Mouse (Mus musculus) ES-E14 (cell line): ENCODE results near the gene Lhfpl5. TPM values are rescaled to one million over a fixed set of nuclear protein-coding genes. Genes with fewer than 3 reads are reported as not detected.
A peak's percentile ranks its signal among the peaks of the same experiment; 100 is the strongest.

ENCODE experiments used
- DNase-seq: peaks from one replicate; pipeline ENCODE4 v3.0.0-alpha.2; 2013; ENCODE audit warnings: low read depth, low spot score
- H3K27ac ChIP-seq: 2 replicates; pipeline ENCODE4 v1.5.1; 2012; ENCODE audit warnings: low read depth, mild to moderate bottlenecking, low read length, moderate library complexity, mixed read lengths; ENCODE audit not compliant: poor library complexity, insufficient read depth, severe bottlenecking
- H3K36me3 ChIP-seq: 2 replicates; pipeline ENCODE4 v1.6.1; 2012; ENCODE audit warnings: mild to moderate bottlenecking, low read length, moderate library complexity, mixed read lengths; ENCODE audit not compliant: control insufficient read depth, poor library complexity, insufficient read depth, severe bottlenecking
- H3K4me1 ChIP-seq, 2 experiments: fragments of 150-350 bp in 1 of 2; sonication (generic) in 1 of 2; 2 replicates each; pipeline ENCODE4 v1.6.1; 2012; ENCODE audit warnings: low read length in 2 of 2, mild to moderate bottlenecking in 1 of 2, mixed read lengths in 1 of 2; ENCODE audit not compliant: control insufficient read depth in 2 of 2, insufficient read depth in 2 of 2, poor library complexity in 1 of 2
- H3K4me3 ChIP-seq, 2 experiments: fragments of 150-350 bp in 1 of 2; sonication (generic) in 1 of 2; 2 replicates each; pipeline ENCODE4 v1.5.1; 2012; ENCODE audit warnings: low read length in 2 of 2, low read depth in 1 of 2, mild to moderate bottlenecking in 1 of 2, mixed read lengths in 1 of 2; ENCODE audit not compliant: insufficient read depth in 1 of 2, poor library complexity in 1 of 2, severe bottlenecking in 1 of 2
- H3K9ac ChIP-seq: 2 replicates; pipeline ENCODE4 v1.6.1; 2012; ENCODE audit warnings: low read depth, mild to moderate bottlenecking, low read length, mixed read lengths; ENCODE audit not compliant: poor library complexity, insufficient read depth, severe bottlenecking
- H3K9me3 ChIP-seq: fragments of 150-350 bp; sonication (generic); 2 replicates; pipeline ENCODE4 v1.6.1; 2012; ENCODE audit warnings: low read depth, mild to moderate bottlenecking, low read length; ENCODE audit not compliant: control insufficient read depth, insufficient read depth
- CHD2 ChIP-seq: IDR thresholded peaks from 2 replicates; pipeline ENCODE4 v1.6.1; 2014; ENCODE audit warnings: mild to moderate bottlenecking, low read depth, low read length, inconsistent platforms
- HCFC1 ChIP-seq: IDR thresholded peaks from 2 replicates; pipeline ENCODE4 v1.6.1; 2012; ENCODE audit warnings: low read length, inconsistent platforms, borderline replicate concordance; ENCODE audit not compliant: insufficient read depth
- MAFK ChIP-seq: IDR thresholded peaks from 2 replicates; pipeline ENCODE4 v1.6.1; 2014; ENCODE audit warnings: mild to moderate bottlenecking, low read depth, low read length, inconsistent platforms; ENCODE audit not compliant: insufficient read depth
- ZC3H11A ChIP-seq: IDR thresholded peaks from 2 replicates; pipeline ENCODE4 v1.6.1; 2012; ENCODE audit warnings: low read depth, mild to moderate bottlenecking, inconsistent platforms, low read length, borderline replicate concordance
- ZNF384 ChIP-seq: IDR thresholded peaks from 2 replicates; pipeline ENCODE4 v1.6.1; 2012; ENCODE audit warnings: low read depth, low read length, inconsistent platforms
- in situ Hi-C, 2 experiments: fragments of 600-800 bp; cut with MboI; formaldehyde crosslinking; loops; one replicate each; pipeline ENCODE4 v1.15.1; 2025; ENCODE audit warnings: low sequenced_read_pairs in 2 of 2, inconsistent platforms in 1 of 2; ENCODE audit not compliant: unreplicated experiment in 2 of 2
- total RNA-seq: library from RNA; depleted of rRNA; stranded (reverse); fragments of 300-350 nt; gene quantifications from 2 replicates; pipeline ENCODE4 v1.2.3, GENCODE M21; 2012

Gene Lhfpl5
- total RNA-seq, 1 experiment = 0.76 TPM

- in situ Hi-C loops = no loop called here
- Histone ChIP-seq H3K27ac (no peak overlapping the region), H3K4me1 (peaks cover 0 to 5% of the 10 kb centered on the region in 2 experiments; a peak in 1 of 4 replicates), H3K36me3 (peaks cover 18% of the 10 kb centered on the region), H3K9me3 (no peaks in the 10 kb centered on the region), H3K9ac (no peak overlapping the region), H3K4me3 (no peak overlapping the region)
- TF ChIP-seq CHD2 (no peak), ZNF384 (peak; percentile 71)
- DNase-seq = no peak
Measured at GRCm38 (mm10) chr17:28615332-28615731, 39.9 kb downstream of the Lhfpl5 start.

- no peak for TF ChIP-seq HCFC1
- H3K9me3 ChIP-seq = no peaks in the 10 kb centered on the region
- H3K9ac ChIP-seq = no peak overlapping the region
- H3K36me3 ChIP-seq = peaks cover 23% of the 10 kb centered on the region
- H3K4me3 ChIP-seq = no peak overlapping the region
- H3K4me1 ChIP-seq = peaks cover 3 to 5% of the 10 kb centered on the region in 2 experiments; a peak in 3 of 4 replicates
- in situ Hi-C loops = no loop called here
- no peak for DNase-seq
- H3K27ac ChIP-seq = no peak overlapping the region
Measured at GRCm38 (mm10) chr17:28617636-28618035, 42.2 kb downstream of the Lhfpl5 start.

GRCm38 (mm10) chr17:28618124-28618523 is 42.7 kb downstream of the Lhfpl5 start:
- in situ Hi-C loops = no loop called here
- H3K4me3 ChIP-seq = no peak overlapping the region
- H3K27ac ChIP-seq = no peak overlapping the region
- H3K4me1 ChIP-seq = peaks cover 3 to 6% of the 10 kb centered on the region in 2 experiments; a peak in 3 of 4 replicates
- no peaks in the 10 kb centered on the region for H3K9me3 ChIP-seq
- peaks cover 23% of the 10 kb centered on the region for H3K36me3 ChIP-seq
- no peak overlapping the region for H3K9ac ChIP-seq
- TF ChIP-seq MAFK (no peak), ZNF384 (no peak)
- no peak for DNase-seq

- H3K4me1 ChIP-seq = peaks cover 3 to 6% of the 10 kb centered on the region in 2 experiments; a peak in 3 of 4 replicates
- peaks cover 20% of the 10 kb centered on the region for H3K36me3 ChIP-seq
- in situ Hi-C loops = no loop called here
- no peak overlapping the region for H3K27ac ChIP-seq
- TF ChIP-seq ZC3H11A (no peak), CHD2 (no peak), ZNF384 (no peak), MAFK (no peak), HCFC1 (no peak)
- no peak overlapping the region for H3K9ac ChIP-seq
- no peaks in the 10 kb centered on the region for H3K9me3 ChIP-seq
- DNase-seq = no peak
- H3K4me3 ChIP-seq = no peak overlapping the region
Measured at GRCm38 (mm10) chr17:28618775-28619174, 43.3 kb downstream of the Lhfpl5 start.

- peaks cover 12% of the 10 kb centered on the region for H3K36me3 ChIP-seq
- peaks cover 6 to 10% of the 10 kb centered on the region in 2 experiments; a peak in 3 of 4 replicates for H3K4me1 ChIP-seq
- DNase-seq = no peak
- in situ Hi-C loops = no loop called here
- H3K9me3 ChIP-seq = no peaks in the 10 kb centered on the region
- peak overlapping the region; percentile 70 for H3K27ac ChIP-seq
- peak overlapping the region; percentile 85 for H3K9ac ChIP-seq
- TF ChIP-seq ZNF384 (no peak), ZC3H11A (no peak), CHD2 (no peak), HCFC1 (no peak), MAFK (no peak)
- H3K4me3 ChIP-seq = peak overlapping the region; percentile 82 to 86
Measured at GRCm38 (mm10) chr17:28621381-28622299, 46.2 kb downstream of the Lhfpl5 start.
